Mouse (Mus musculus) brown adipose tissue, adult 24 weeks (tissue): ENCODE results near the gene Uqcc3. TPM values are rescaled to one million over a fixed set of nuclear protein-coding genes. Genes with fewer than 3 reads are reported as not detected.
A peak's percentile ranks its signal among the peaks of the same experiment; 100 is the strongest.
"Not testable (repeated sequence)": the region's sequence is repeated elsewhere in the genome, so short reads cannot be mapped to it uniquely, and the experiment has no call there.

Source experiments
- H3K27ac ChIP-seq: fragments of 200-500 bp; replicated peaks from 2 replicates; pipeline ENCODE4 v1.5.1; 2012; ENCODE audit warnings: low read depth, mild to moderate bottlenecking, low read length
- H3K4me1 ChIP-seq: fragments of 200-500 bp; 2 replicates; pipeline ENCODE4 v1.6.1; 2012; ENCODE audit warnings: low read length, mixed read lengths; ENCODE audit not compliant: control insufficient read depth, insufficient read depth, insufficient read length
- H3K4me3 ChIP-seq: fragments of 200-500 bp; 2 replicates; pipeline ENCODE4 v1.5.1; 2012; ENCODE audit warnings: low read depth, mild to moderate bottlenecking, low read length, moderate library complexity; ENCODE audit not compliant: insufficient read depth
- polyA plus RNA-seq: library from polyadenylated mRNA; stranded (reverse); fragments of >200 nt; gene quantifications from 2 replicates; pipeline ENCODE4 v1.2.4, GENCODE M21; 2012; ENCODE audit not compliant: missing spikeins, insufficient read depth, insufficient read length

The Uqcc3 gene
- polyA plus RNA-seq, 1 experiment = 88.3 TPM

DNA sequence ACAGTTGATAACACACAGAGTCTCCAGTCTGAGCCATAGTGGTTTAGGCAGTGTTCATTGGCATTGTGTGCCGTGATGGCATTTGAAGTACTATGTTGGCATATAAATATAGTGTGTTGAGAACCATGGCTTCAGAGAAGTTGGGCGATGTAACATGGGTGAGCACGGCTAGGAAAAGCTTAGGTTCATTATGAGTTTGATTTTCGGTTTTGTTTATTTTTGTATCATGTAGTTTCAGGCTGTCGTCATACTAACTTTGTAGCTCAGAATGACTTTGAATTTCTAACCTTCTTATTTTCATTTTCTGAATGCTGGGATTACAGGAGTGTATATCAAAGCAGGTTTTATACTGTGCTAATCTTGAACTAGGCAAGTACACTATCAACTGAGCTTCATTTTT is 22.7 kb upstream of the Uqcc3 start:
- Histone ChIP-seq H3K4me3 (no peak overlapping the region), H3K4me1 (no peaks in the 10 kb centered on the region)

DNA sequence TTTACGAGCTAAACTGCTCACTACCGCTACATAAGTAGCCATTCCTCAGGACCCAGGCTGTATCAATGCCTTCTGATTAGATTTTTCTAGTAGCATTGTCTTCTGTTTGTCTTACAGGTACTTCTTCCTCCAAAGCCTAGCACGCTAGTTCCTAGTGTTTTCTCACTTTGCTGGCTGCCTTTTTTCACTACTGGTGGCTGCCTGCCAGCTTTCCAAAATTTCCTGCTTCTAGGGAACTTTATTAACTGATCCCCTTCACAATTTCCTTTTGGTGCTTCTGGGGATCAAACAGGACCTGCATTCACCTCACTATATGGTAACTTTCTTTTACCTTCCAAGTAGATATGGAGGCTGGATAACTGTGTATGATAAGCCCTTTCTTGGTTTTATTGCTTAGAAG is 18.4 kb upstream of the Uqcc3 start:
- Histone ChIP-seq H3K4me1 (peaks cover 6% of the 10 kb centered on the region; the same call in 1 of the 2 replicates), H3K27ac (no peak overlapping the region), H3K4me3 (peak overlapping the region; percentile 12; the same call in 1 of the 2 replicates)

More for the DNA sequence above, 22.7 kb upstream of the Uqcc3 start:
- H3K27ac ChIP-seq = no peak overlapping the region

DNA sequence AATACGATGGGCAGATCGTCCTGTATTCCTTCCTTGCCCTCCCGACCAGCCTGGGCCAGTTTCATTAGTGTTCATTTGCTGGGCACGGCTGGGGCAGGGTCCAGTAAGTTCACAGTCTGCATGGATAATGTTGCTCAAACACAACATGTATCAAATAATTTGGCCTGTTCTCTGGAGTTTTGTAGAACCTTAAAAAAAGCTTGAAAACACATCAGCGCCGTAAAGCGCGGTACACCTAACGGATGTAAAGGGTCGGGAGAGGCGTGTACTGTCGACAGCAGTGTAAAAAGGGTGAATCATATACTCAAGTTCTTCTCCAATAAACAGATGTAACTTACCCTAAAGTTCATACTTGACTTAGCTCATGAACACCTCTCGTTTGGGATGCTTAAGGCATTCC is 17.9 kb upstream of the Uqcc3 start:
- Histone ChIP-seq H3K4me3 (peak overlapping the region; percentile 85), H3K27ac (peak overlapping the region; percentile 74), H3K4me1 (peaks cover 6% of the 10 kb centered on the region; the same call in 1 of the 2 replicates)

DNA sequence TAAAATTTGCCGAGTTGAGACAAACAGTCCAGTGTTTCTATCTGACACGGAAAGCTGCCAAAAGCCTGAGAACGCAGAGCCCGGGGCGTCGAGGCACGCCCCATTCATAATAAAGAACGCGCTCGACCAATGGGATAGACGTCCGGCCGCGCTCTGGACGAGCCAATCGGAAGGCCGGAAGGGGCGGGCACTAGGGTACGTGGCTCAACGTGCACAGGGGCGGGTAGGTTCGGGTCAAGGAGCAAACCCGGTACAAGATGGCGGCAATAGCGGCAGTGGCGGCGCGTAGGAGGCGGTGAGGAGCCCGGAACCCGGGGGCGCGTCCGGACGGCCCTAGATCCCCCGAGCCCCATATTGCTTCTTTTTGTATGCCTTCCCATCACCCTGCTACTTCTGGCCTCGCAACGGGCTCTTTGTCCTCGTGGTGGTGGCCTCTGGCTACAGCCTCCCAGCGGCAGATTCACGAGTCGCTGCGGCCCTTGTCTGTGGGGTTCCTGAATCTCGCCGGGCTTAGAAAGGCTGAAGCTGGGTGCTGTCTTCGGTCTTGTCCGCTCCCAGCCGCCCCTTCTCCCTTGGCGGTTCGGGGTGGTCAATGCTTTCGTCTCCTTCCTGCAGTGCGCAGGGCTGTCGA is 17.3 kb upstream of the Uqcc3 start, which contains the start of gene Ganab:
Ganab (plus strand) TSS at position 207 of the 631 bp plus-strand sequence.
- Histone ChIP-seq H3K27ac (peak within 1 kb of the TSS; percentile 74), H3K4me1 (peaks cover 6% of the 10 kb centered on the region; the same call in 1 of the 2 replicates), H3K4me3 (peak within 1 kb of the TSS; percentile 85)

DNA sequence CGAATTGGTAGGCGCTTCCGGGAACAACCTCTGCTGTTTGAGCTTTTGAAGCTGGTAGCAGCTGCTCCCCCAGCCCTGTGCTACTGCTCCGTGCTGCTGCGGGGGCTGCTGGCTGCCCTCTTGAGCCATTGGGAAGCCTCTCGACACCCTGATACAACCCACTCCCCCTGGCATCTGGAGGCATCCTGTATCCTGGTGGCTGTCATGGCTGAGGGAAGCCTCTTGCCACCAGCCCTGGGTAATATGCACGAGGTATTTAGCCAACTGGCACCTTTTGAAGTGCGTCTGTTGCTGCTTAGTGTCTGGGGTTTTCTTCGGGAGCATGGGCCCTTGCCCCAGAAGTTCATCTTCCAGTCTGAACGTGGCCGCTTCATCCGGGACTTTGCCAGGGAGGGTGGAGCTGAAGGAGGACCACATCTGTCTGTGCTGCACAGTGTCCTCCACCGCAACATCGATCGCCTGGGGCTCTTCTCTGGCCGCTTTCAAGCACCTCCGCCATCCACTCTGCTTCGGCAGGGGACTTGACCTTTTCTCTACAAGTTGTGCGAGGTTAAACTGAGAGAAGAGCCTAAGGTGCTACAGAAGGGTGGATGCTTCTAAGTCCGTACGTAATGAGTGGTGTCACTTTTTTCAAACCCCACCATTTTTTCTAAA is 16.6 kb upstream of the Uqcc3 start:
- H3K4me3 ChIP-seq = peak overlapping the region; percentile 45
- H3K27ac ChIP-seq = 0 out of 2 replicates have a peak overlapping the region, but pooled peaks have one; percentile 5
- H3K4me1 ChIP-seq = not testable (repeated sequence)

DNA sequence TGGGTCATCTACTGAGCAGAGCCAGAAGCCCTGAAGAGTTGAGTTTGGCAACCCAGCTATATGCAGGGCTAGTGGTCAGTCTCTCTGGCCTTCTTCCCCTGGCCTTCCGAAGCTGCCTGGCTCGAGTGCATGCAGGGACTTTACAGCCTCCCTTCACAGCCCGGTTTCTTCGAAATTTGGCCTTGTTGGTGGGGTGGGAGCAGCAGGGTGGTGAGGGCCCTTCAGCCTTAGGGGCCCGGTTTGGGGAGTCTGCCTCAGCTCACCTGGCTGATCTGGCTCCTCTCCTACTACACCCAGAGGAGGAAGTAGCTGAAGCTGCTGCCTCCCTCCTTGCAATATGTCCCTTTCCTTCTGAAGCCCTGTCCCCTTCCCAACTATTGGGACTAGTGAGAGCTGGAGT is 15.5 kb upstream of the Uqcc3 start:
- H3K4me1 ChIP-seq, H3K27ac ChIP-seq, H3K4me3 ChIP-seq: not testable (repeated sequence)

DNA sequence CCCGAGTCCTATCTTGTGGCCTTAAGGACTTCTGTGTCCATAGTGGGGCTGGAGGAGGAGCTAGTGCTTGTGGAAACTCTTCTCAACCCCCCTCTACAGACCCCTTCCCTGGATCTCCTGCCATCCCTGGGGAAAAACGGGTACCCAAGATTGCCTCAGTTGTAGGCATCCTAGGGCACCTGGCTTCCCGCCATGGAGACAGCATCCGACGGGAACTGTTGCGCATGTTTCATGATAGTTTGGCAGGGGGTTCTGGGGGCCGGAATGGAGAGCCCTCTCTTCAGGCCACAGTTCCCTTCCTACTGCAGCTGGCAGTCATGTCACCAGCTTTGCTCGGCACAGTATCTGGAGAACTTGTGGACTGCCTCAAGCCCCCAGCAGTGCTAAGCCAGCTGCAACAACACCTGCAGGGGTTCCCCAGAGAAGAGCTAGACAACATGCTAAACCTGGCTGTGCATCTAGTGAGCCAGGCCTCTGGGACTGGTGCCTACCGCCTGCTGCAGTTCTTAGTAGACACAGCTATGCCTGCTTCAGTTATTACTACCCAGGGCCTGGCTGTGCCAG is 14.8 kb upstream of the Uqcc3 start:
- Histone ChIP-seq H3K4me3 (no peak overlapping the region), H3K4me1 (peaks cover 6% of the 10 kb centered on the region; the same call in 1 of the 2 replicates), H3K27ac (no peak overlapping the region)

DNA sequence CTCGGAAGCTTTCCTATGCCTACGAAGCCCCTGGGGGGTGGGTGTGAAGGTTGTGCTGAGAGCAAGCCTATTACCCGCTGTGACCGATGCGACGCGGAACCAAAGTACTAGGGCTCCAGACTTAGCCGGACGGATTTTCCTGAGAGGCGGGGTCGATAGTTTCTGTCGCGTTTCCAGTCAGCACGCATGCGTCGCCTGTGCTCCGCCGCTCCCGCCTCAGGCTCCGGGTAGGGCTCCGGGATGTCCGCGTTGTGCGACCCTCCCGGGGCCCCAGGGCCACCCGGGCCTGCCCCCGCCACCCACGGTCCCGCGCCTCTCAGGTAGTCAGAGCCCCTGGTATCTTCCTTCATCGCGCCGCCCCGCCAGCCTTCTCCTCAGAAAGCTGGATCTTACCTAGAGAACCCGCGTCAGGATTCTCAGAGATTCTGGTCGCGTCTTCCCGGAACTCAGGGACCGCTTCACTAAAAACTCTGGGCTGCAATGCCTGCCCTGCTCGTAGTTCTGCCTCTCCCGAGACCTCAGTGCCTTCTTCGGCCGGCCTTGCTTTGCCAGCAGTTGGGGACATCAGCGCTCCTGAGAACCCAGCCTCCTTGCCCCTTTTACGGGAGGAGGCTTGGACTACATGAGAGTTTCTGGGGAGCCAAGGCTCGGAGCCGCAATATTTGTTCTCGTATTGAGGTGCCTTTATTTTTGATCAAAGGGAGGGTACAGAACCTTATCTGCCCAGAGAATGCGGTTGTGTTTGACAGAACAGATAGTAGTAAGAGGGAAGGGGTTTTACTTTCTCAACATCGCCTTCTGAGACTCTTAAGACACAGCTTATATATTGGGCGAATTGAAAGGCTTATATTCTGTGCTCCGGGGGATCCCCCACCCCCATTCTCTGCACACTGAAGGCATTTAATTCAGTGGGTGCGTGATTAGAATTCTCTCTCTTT is 12.4 kb upstream of the Uqcc3 start, which contains the start of gene Ints5:
Ints5 (plus strand) TSS at position 177 of the 938 bp plus-strand sequence.
- H3K4me3 ChIP-seq = peak within 1 kb of the TSS; percentile 77

DNA sequence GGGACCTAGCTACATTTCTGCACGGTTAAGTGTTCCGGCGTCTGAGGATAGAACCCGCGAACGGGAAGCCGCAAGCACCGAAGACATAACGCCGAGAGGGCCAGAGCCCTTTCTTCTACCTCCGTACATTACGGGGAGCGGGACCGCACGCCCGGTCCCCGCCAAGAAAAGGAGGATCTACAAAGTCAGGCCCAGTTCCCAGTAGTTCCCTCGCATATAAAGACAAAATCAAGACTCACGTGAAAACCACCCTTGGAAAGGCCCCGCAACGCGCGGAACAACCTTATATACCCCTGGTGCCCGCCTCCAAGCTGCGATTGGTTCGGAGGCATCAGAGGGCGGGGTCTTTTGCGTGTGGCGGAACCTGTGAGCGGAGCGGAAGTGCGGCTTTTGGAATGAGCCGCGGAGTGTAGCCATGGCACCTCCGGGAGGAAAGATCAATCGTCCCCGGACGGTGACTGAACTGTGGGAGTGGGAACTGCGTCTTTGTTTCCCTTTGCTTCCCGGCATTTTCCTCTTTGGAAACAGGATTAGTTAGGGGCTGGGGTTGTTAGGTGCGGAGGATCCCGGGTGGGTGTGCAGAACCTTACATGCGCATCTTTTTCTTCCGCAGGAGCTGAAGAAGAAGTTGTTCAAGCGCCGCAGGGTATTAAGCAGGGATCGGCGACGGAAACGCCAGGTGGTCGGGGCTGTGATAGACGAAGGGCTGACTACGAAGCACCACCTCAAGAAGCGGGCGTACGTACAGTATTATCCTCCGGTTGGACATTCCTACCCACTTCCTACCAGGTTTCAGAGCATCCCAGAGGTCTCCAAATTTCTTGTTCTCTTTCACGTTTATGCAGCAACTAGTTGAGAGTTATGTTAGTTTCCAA is 8.0 kb upstream of the Uqcc3 start, which contains the start of the genes 1810009A15Rik and Gm49416:
1810009A15Rik (plus strand) TSS at position 343 of the 875 bp plus-strand sequence.
Gm49416 (plus strand) TSS at position 416 of the 875 bp plus-strand sequence.
- peaks cover 6% of the 10 kb centered on the region; the same call in 1 of the 2 replicates for H3K4me1 ChIP-seq
- peak within 1 kb of the TSS; percentile 82 for H3K4me3 ChIP-seq
- peak within 1 kb of the TSS; percentile 50 for H3K27ac ChIP-seq

More for the DNA sequence above, 12.4 kb upstream of the Uqcc3 start, which contains the start of gene Ints5:
- Histone ChIP-seq H3K4me1 (peaks cover 6% of the 10 kb centered on the region; the same call in 1 of the 2 replicates), H3K27ac (peak within 1 kb of the TSS; percentile 54)

DNA sequence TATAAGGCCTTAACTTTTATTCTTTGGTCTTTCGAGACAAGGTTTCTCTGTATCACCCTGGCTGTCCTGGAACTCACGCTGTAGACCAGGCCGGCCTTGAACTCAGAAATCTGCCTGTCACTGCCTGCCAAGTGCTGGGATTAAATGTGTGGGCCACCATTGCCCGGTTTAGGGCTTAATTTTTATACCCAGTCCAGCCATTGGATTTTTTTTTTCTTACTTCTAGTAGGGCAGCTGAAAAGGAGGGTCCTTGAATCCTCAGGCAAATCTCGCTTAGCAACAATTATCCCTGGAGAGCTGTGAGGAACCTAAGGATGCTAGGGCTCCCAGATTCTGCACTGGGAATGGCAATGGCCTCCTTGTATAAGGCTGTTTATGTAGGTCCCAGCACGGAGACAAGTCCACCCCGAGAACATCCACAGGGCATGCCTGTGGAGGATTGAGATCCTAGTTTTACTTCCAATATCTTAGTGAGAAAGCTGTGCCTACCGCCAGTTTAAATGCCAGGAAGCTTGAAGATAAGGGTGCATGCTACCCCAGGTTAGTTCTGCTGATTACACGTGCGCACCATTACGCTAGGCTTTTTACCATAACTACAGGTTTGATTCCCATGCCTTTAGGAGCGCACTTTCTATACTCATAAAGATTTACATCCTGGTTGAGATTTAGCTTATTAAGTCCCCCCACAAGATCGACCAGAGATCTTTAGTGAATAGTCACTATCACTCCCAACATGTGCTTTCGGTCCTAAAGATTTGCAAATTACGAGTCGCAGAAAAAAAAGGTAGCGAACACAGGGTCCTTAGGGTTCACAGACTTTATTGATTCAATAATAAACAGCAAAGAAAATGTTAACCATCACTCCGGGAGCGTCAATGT is 7.1 kb upstream of the Uqcc3 start:
- 0 out of 2 replicates have a peak overlapping the region, but pooled peaks have one; percentile 41 for H3K27ac ChIP-seq
- peak overlapping the region; percentile 79 for H3K4me3 ChIP-seq
- H3K4me1 ChIP-seq = peaks cover 6% of the 10 kb centered on the region; the same call in 1 of the 2 replicates

DNA sequence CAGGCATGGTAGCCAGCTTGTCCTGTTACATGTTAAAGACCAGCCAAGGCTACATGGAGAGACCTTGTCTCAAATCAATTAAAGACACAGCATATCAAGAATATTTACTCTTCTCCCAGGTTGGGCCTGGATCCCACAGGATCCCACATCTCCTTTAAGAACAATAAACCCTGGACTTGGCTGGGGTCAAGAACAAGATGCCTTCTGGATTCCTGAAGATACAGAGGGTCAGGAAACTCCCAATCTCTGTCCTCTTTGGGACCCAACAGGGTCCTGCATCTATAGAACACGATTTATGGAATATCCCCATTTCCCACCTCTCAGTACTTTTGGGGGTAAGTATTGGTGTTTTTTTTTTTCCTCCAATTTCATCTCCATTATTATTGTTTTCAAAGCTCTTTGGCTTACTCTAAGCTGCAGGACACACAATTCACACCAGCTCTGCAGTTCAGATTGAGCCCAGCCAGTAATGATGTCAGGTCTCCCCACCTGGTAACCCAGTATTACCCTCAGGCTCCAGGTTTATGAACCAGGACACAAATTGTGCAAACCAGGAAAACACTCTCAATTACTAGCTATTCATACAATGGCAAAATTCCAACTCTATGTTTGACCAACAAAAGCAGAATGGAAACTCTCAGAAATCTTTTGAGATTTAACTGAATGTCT is 6.3 kb upstream of the Uqcc3 start:
- H3K27ac ChIP-seq = no peak overlapping the region
- no peak overlapping the region for H3K4me3 ChIP-seq
- peaks cover 6% of the 10 kb centered on the region; the same call in 1 of the 2 replicates for H3K4me1 ChIP-seq

DNA sequence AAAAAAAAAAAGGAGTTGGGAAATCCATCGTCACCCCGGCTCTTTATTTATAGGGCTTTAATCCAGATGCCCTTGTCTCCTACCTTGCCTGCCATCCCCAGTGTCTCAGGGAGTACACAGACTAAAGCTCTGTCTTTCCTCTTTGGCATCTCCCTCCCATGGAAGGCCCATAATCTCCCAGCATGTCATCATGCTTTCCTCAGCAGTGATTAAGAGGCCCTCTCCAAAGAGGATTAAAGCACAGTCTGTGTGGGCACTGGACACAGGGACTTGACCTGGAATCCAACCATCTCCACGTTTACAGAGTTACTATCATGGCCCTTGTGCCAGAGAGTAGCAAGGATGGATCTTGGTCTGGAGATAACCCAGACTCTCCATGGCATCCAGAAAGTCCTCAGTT is 2.9 kb upstream of the Uqcc3 start, which contains the start of the genes Lbhd1 and Gm49403:
Lbhd1 (plus strand) TSS at position 117 of the 400 bp plus-strand sequence.
Gm49403 (plus strand) TSS at position 315 of the 400 bp plus-strand sequence.
- Histone ChIP-seq H3K4me1 (peaks cover 7% of the 10 kb centered on the region; the same call in 1 of the 2 replicates), H3K27ac (no peak within 1 kb of the TSS), H3K4me3 (no peak within 1 kb of the TSS)
